Mouse (Mus musculus): ENCODE measurements at regions not wholly inside any gene's neighbourhood (a gene's known extent, or its start where the extent isn't known, plus 50 kb on each side); places are given as distances from the start of the nearest gene placed in this dataset.

DNA sequence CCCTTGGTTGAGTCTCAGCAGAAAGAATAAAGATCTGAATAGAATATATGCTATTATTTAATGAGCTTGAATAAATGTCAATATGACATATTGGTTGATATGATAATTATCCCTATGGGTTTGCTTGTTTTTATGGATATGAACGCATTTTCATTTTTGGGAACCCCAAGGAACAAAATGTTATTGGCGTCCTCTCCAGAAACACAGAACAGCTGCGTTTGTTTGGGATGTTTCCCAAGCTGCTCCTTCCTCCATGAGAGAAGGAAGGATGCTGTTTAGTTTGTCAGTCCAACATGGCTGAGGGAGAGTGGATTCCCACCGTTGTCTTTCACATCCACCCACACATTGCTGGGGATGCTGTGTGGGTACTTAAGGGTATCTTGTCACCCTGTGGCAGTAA is 89.9 kb upstream of the Osmr start:
- TF ChIP-seq USF1 (IDR thresholded peaks at IDR 0.05; ENCODE audit: low read depth, low read length) (no peak), CTCF (IDR thresholded peaks at IDR 0.05 in 2 of 3, conservative IDR thresholded peaks at IDR 0.05 in 1 of 3; ENCODE audit: control insufficient read depth in 1 of 3, insufficient read depth in 1 of 3, low read depth in 2 of 3, low read length in 3 of 3, poor library complexity in 1 of 3, severe bottlenecking in 1 of 3) (no peak)

Data from MEL (cell line).